Mouse (Mus musculus) forebrain, postnatal 0 days (tissue): Measurements from ENCODE around the gene Gif. TPM values are rescaled to one million over a fixed set of nuclear protein-coding genes. Genes with fewer than 3 reads are reported as not detected.

Experiments
- ATAC-seq: fragments of 200-750 bp; cut with Nextera tagmentation; 2 replicates; pipeline ENCODE4 v1.8.0; 2017; ENCODE audit warnings: mild to moderate bottlenecking, moderate library complexity
- DNase-seq: peaks from one replicate; pipeline ENCODE4 v3.0.0-alpha.2; 2015
- H3K27ac ChIP-seq: fragments of 300-500 bp; sonication (generic); 2 replicates; pipeline ENCODE4 v1.5.1; 2014; ENCODE audit warnings: low read depth, mild to moderate bottlenecking, antibody characterized with exemption, low read length, moderate library complexity, mixed read lengths
- H3K27me3 ChIP-seq: fragments of 300-500 bp; sonication (generic); 2 replicates; pipeline ENCODE4 v1.6.1; 2014; ENCODE audit warnings: mild to moderate bottlenecking, low read length, mixed read lengths; ENCODE audit not compliant: insufficient read depth
- H3K36me3 ChIP-seq: fragments of 300-500 bp; sonication (generic); 2 replicates; pipeline ENCODE4 v1.6.1; 2014; ENCODE audit warnings: mild to moderate bottlenecking, moderate library complexity; ENCODE audit not compliant: insufficient read depth
- H3K4me1 ChIP-seq: fragments of 300-500 bp; sonication (generic); 2 replicates; pipeline ENCODE4 v1.6.1; 2014; ENCODE audit warnings: antibody characterized with exemption; ENCODE audit not compliant: insufficient read depth
- H3K4me2 ChIP-seq: fragments of 300-500 bp; sonication (generic); 2 replicates; pipeline ENCODE4 v1.6.1; 2014; ENCODE audit warnings: low read depth, mild to moderate bottlenecking, moderate library complexity
- H3K4me3 ChIP-seq: fragments of 300-500 bp; sonication (generic); 2 replicates; pipeline ENCODE4 v1.5.1; 2014; ENCODE audit warnings: low read depth, low read length, mixed read lengths
- H3K9ac ChIP-seq: fragments of 300-500 bp; sonication (generic); 2 replicates; pipeline ENCODE4 v1.6.1; 2014; ENCODE audit warnings: mild to moderate bottlenecking
- H3K9me3 ChIP-seq: fragments of 300-500 bp; sonication (generic); 2 replicates; pipeline ENCODE4 v1.6.1; 2016; ENCODE audit warnings: low read length
- CTCF ChIP-seq: sonication (generic); IDR thresholded peaks from 2 replicates; pipeline ENCODE4 v1.5.1; 2016; ENCODE audit warnings: antibody characterized with exemption, control low read depth, low read depth
- WGBS: fragments of 180-500 bp; shearing (Covaris S2); extraction: QIAGEN DNeasy Blood & Tissue Kit; methylation state at CpG from one replicate; pipeline ENCODE4 v1.1.7; 2014; 5-methylcytosine and 5-hydroxymethylcytosine counted together
- polyA plus RNA-seq: library from polyadenylated mRNA; unstranded; fragments of >200 nt; fragmentation: Nextera tagmentation; extraction: Ambion mirVana; gene quantifications from 2 replicates; pipeline ENCODE4 v1.2.1, GENCODE M21; 2015
- total RNA-seq: library from RNA; depleted of rRNA; stranded (reverse); fragments of >200 nt; gene quantifications from 2 replicates; pipeline ENCODE4 v1.2.3, GENCODE M21; 2014

The Gif gene
- total and polyA plus RNA-seq, 2 experiments from 2014 or later: not detected

GRCm38 (mm10) chr19:11793741-11794359 lies 46.5 kb downstream of the Gif start:
- no peaks in the 10 kb centered on the region for H3K4me1 ChIP-seq
- no peak for ATAC-seq
- DNase-seq: no peak
- H3K9ac ChIP-seq: no peak overlapping the region
- WGBS: 85% methylated on average over 2 of the region's 2 CpGs
- H3K27me3 ChIP-seq: no peaks in the 10 kb centered on the region
- no peak for TF ChIP-seq CTCF
- peaks cover 7% of the 10 kb centered on the region; the same call in 1 of the 2 replicates for H3K36me3 ChIP-seq
- H3K4me3 ChIP-seq: no peak overlapping the region
- H3K4me2 ChIP-seq: no peak overlapping the region
- no peak overlapping the region for H3K27ac ChIP-seq
- H3K9me3 ChIP-seq: no peaks in the 10 kb centered on the region

GRCm38 (mm10) chr19:11794447-11794846 lies 47.1 kb downstream of the Gif start:
- WGBS: 91% methylated on average over 6 of the region's 6 CpGs
- Histone ChIP-seq H3K36me3 (0 out of 2 replicates have a peak, but pooled peaks cover under 1% of the 10 kb centered on the region), H3K9ac (no peak overlapping the region), H3K9me3 (no peaks in the 10 kb centered on the region), H3K4me1 (no peaks in the 10 kb centered on the region), H3K4me3 (no peak overlapping the region), H3K27me3 (no peaks in the 10 kb centered on the region), H3K27ac (no peak overlapping the region), H3K4me2 (no peak overlapping the region)
- DNase-seq: no peak
- no peak for ATAC-seq
- no peak for TF ChIP-seq CTCF

- DNase-seq: no peak
- Histone ChIP-seq H3K4me3 (no peak overlapping the region), H3K27ac (no peak overlapping the region), H3K4me2 (no peak overlapping the region), H3K4me1 (no peaks in the 10 kb centered on the region), H3K27me3 (no peaks in the 10 kb centered on the region), H3K36me3 (no peaks in the 10 kb centered on the region), H3K9me3 (no peaks in the 10 kb centered on the region), H3K9ac (no peak overlapping the region)
- no peak for ATAC-seq
- TF ChIP-seq CTCF: no peak
- WGBS: 78% methylated on average over 8 of the region's 8 CpGs
Observed at GRCm38 (mm10) chr19:11800531-11801315, 53.4 kb downstream of the Gif start.

- no peaks in the 10 kb centered on the region for H3K9me3 ChIP-seq
- H3K36me3 ChIP-seq: no peaks in the 10 kb centered on the region
- no peak for ATAC-seq
- DNase-seq: no peak
- no peak overlapping the region for H3K9ac ChIP-seq
- TF ChIP-seq CTCF: no peak
- no peaks in the 10 kb centered on the region for H3K4me1 ChIP-seq
- 68% methylated on average over 1 of the region's 1 CpGs for WGBS
- H3K27me3 ChIP-seq: no peaks in the 10 kb centered on the region
- H3K4me2 ChIP-seq: no peak overlapping the region
- no peak overlapping the region for H3K4me3 ChIP-seq
- no peak overlapping the region for H3K27ac ChIP-seq
Observed at GRCm38 (mm10) chr19:11804423-11804822, 57.1 kb downstream of the Gif start.

- no peak for DNase-seq
- no peak for TF ChIP-seq CTCF
- Histone ChIP-seq H3K27ac (no peak overlapping the region), H3K4me3 (no peak overlapping the region), H3K27me3 (no peaks in the 10 kb centered on the region), H3K9ac (no peak overlapping the region), H3K9me3 (no peaks in the 10 kb centered on the region), H3K4me1 (no peaks in the 10 kb centered on the region), H3K4me2 (no peak overlapping the region), H3K36me3 (no peaks in the 10 kb centered on the region)
- 63% methylated on average over 2 of the region's 2 CpGs for WGBS
- no peak for ATAC-seq
Observed at GRCm38 (mm10) chr19:11807251-11807650, 59.9 kb downstream of the Gif start.

- H3K4me2 ChIP-seq: no peak overlapping the region
- DNase-seq: no peak
- WGBS: 32% methylated on average over 6 of the region's 6 CpGs
- H3K4me1 ChIP-seq: no peaks in the 10 kb centered on the region
- no peak overlapping the region for H3K9ac ChIP-seq
- no peak overlapping the region for H3K4me3 ChIP-seq
- no peak for ATAC-seq
- H3K9me3 ChIP-seq: no peaks in the 10 kb centered on the region
- no peak overlapping the region for H3K27ac ChIP-seq
- TF ChIP-seq CTCF: no peak
- no peaks in the 10 kb centered on the region for H3K36me3 ChIP-seq
- H3K27me3 ChIP-seq: no peaks in the 10 kb centered on the region
Observed at GRCm38 (mm10) chr19:11807822-11808221, 60.5 kb downstream of the Gif start.

- ATAC-seq (no peak), DNase-seq (no peak)
- no peak overlapping the region for H3K4me2 ChIP-seq
- no peaks in the 10 kb centered on the region for H3K4me1 ChIP-seq
- no peak overlapping the region for H3K9ac ChIP-seq
- no peak overlapping the region for H3K27ac ChIP-seq
- H3K27me3 ChIP-seq: no peaks in the 10 kb centered on the region
- WGBS: 88% methylated on average over 2 of the region's 2 CpGs
- no peaks in the 10 kb centered on the region for H3K9me3 ChIP-seq
- H3K36me3 ChIP-seq: no peaks in the 10 kb centered on the region
- no peak overlapping the region for H3K4me3 ChIP-seq
- no peak for TF ChIP-seq CTCF
Observed at GRCm38 (mm10) chr19:11808452-11808851, 61.1 kb downstream of the Gif start.
